12 mouse cellular contexts compared by ENCODE assay signal in the genomic region with DNA sequence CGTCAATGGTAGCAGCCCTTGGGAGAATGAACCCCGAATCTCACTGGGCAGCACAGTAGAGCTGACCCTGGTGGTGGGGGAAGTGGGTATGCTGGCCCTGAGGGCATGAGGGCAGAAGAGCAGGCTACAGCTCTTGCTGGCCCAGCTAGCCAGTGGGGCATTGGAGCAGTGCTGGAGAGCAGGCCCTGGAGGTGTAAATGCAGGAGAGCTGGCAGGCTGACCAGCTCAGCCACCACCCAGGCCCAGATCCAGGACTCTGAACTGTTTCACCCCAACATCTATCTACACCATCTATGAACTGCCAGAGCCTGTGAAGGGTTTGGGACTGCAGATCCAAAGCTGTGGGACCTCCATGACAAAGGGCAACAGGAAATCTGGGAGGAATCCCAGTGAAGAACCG. TPM values are rescaled to one million over a fixed set of nuclear protein-coding genes. Genes with fewer than 3 reads are reported as not detected.
A peak's percentile ranks its signal among the peaks of the same experiment; 100 is the strongest.
DNase-seq lines count a peak whose midpoint lies in the region; ATAC-seq and TF ChIP-seq lines count a peak whose summit lies in the region.
"Had no signal": no experiment of that assay in that cellular context is flagged by ENCODE, and none has a peak within 500 bp of the region (broad histone marks: within the 10 kb centered on the region; RNA-seq: fewer than 3 reads in every experiment).

No protein-coding gene starts in this region.

- H3K9ac ChIP-seq in liver, postnatal 0 days (replicated peaks) = no peak overlapping the region; the same call in 1 of the 2 replicates
- H3K9ac ChIP-seq: embryonic facial prominence, embryonic 13.5 days; heart, embryonic 12.5 days; limb, embryonic 13.5 days; lung, embryonic 15.5 days had no signal

- TF ChIP-seq POLR2A in kidney, adult 2 months (IDR thresholded peaks at IDR 0.05; ENCODE audit: low read depth, low read length) = no peak

- no peaks in the 10 kb centered on the region for H3K36me3 ChIP-seq in kidney, adult 2 months (ENCODE audit: control insufficient read depth, insufficient read depth, low read length)
- H3K36me3 ChIP-seq in G1E (replicated peaks) = peaks cover 64% of the 10 kb centered on the region
- peaks cover 2% of the 10 kb centered on the region; the same call in 1 of the 2 replicates for H3K36me3 ChIP-seq in liver, postnatal 0 days (replicated peaks; ENCODE audit: insufficient read depth, low read length)
- H3K36me3 ChIP-seq: heart, embryonic 12.5 days; limb, embryonic 13.5 days; lung, embryonic 15.5 days had no signal

- H3K4me3 ChIP-seq in kidney, adult 2 months (ENCODE audit: insufficient read depth, low read depth, low read length) = no peak overlapping the region
- H3K4me3 ChIP-seq in G1E (ENCODE audit: low read depth, low read length) = peak overlapping the region; percentile 43; the same call in 1 of the 2 replicates
- no peak overlapping the region for H3K4me3 ChIP-seq in liver, postnatal 0 days (ENCODE audit: low read depth, low read length)
- H3K4me3 ChIP-seq: embryonic facial prominence, embryonic 13.5 days; heart, embryonic 12.5 days; limb, embryonic 13.5 days; lung, embryonic 15.5 days had no signal

- ATAC-seq in G1E (ENCODE audit: extremely low read depth, insufficient number of reproducible peaks, low FRiP score, poor library complexity, severe bottlenecking) = no peak
- ATAC-seq in liver, postnatal 0 days = 0 out of 2 replicates have a peak, but pooled peaks have one; percentile 31

- no peaks in the 10 kb centered on the region for H3K27me3 ChIP-seq in kidney, adult 2 months (replicated peaks; ENCODE audit: control insufficient read depth, insufficient read depth, low read length)
- H3K27me3 ChIP-seq in G1E (ENCODE audit: insufficient read depth, low read length) = no peaks in the 10 kb centered on the region
- H3K27me3 ChIP-seq in liver, postnatal 0 days (ENCODE audit: insufficient read depth, low read length) = no peaks in the 10 kb centered on the region
- H3K27me3 ChIP-seq: embryonic facial prominence, embryonic 13.5 days; heart, embryonic 12.5 days; limb, embryonic 13.5 days; lung, embryonic 15.5 days had no signal

- no peak for TF ChIP-seq EP300 in liver, postnatal 0 days (IDR thresholded peaks at IDR 0.05; ENCODE audit: low read depth)

- intact Hi-C loops in gastrocnemius, postnatal 36 days (cut with DNase I) = no loop called here

- TF ChIP-seq CTCF in kidney, adult 2 months (conservative IDR thresholded peaks at IDR 0.05; ENCODE audit: insufficient read depth, insufficient read length, low read depth, low read length) = no peak
- no peak for TF ChIP-seq CTCF in G1E (IDR thresholded peaks at IDR 0.05; ENCODE audit: low read depth, low read length)
- no peak for TF ChIP-seq CTCF in liver, postnatal 0 days (IDR thresholded peaks at IDR 0.05; ENCODE audit: low read depth)

- H3K4me1 ChIP-seq in kidney, adult 2 months (ENCODE audit: control insufficient read depth, insufficient read depth, low read length) = peaks cover 4% of the 10 kb centered on the region
- H3K4me1 ChIP-seq in G1E (ENCODE audit: insufficient read depth, low read depth, low read length) = peaks cover 70% of the 10 kb centered on the region
- H3K4me1 ChIP-seq in liver, postnatal 0 days (ENCODE audit: insufficient read depth) = peaks cover 19% of the 10 kb centered on the region

- H3K9me3 ChIP-seq in G1E (replicated peaks) = no peaks in the 10 kb centered on the region
- H3K9me3 ChIP-seq in liver, postnatal 0 days (ENCODE audit: low read length) = no peaks in the 10 kb centered on the region
- H3K9me3 ChIP-seq: embryonic facial prominence, embryonic 13.5 days; heart, embryonic 12.5 days; limb, embryonic 13.5 days; lung, embryonic 15.5 days had no signal

- no peak overlapping the region for H3K4me2 ChIP-seq in liver, postnatal 0 days (ENCODE audit: low read depth, low read length)
- H3K4me2 ChIP-seq: embryonic facial prominence, embryonic 13.5 days; heart, embryonic 12.5 days; limb, embryonic 13.5 days; lung, embryonic 15.5 days had no signal

- no peak overlapping the region for H3K27ac ChIP-seq in kidney, adult 2 months (ENCODE audit: insufficient read depth, low read depth, low read length)
- H3K27ac ChIP-seq in liver, postnatal 0 days (ENCODE audit: low read depth) = peak overlapping the region; percentile 68
- H3K27ac ChIP-seq: embryonic facial prominence, embryonic 13.5 days; limb, embryonic 13.5 days had no signal

- peak; percentile 10 for DNase-seq in gastrocnemius, postnatal 25 days
- no peak for DNase-seq in gastrocnemius, postnatal 36 days
- DNase-seq in kidney, adult 2 months = peak; percentile 40
- no peak for DNase-seq in kidney, postnatal 4 days
- no peak for DNase-seq in G1E (ENCODE audit: low spot score)
- DNase-seq in liver, postnatal 0 days = no peak
- no peak for DNase-seq in T-cell, adult 2 months (ENCODE audit: low spot score)
- DNase-seq: kidney, postnatal 10 days had no signal

- 61% methylated on average over 3 of the region's 3 CpGs for WGBS in kidney, adult 2 months
- WGBS in liver, postnatal 0 days (ENCODE audit: insufficient replicate concordance) = 70% methylated on average over 3 of the region's 3 CpGs

RNA-seq across cellular contexts. Expression of a gene that starts 38.2 kb away (rescaled TPM):
- 10 to 100 TPM; 22.1 to 25.3 TPM for total RNA-seq in gastrocnemius, postnatal 25 days (2021)
- 10 to 100 TPM; 21.0 to 23.7 TPM for total RNA-seq in gastrocnemius, postnatal 36 days (2021)
- 18.9 and 19.0 TPM in 2 replicates for polyA plus RNA-seq in kidney, adult 2 months (2012; rRNA removed)
- 298 and 313 TPM in 2 replicates for total RNA-seq in G1E (2014; fragmentation: Nextera tagmentation)
- 50.2 and 51.0 TPM in 2 replicates for total RNA-seq in G1E (2017)
- 98.2 and 108 TPM in 2 replicates for polyA plus RNA-seq in G1E (2012)
- 4.8 and 6.1 TPM in 2 replicates for polyA plus RNA-seq in liver, postnatal 0 days (2015; fragmentation: Nextera tagmentation; extraction: Ambion mirVana)

Comparison
In these comparisons a context has a peak if more than half of its experiments do, and no peak if none do; other contexts are left out.
1. DNase-seq: peak in gastrocnemius, postnatal 25 days (single experiment) and kidney, adult 2 months (single experiment); none in gastrocnemius, postnatal 36 days (0 of 2), kidney, postnatal 4 days (0 of 2), G1E (single experiment), liver, postnatal 0 days (single experiment) and T-cell, adult 2 months (single experiment).